Mouse (Mus musculus): ENCODE results near the gene Gm14525.
"Not testable (repeated sequence)": the region's sequence is repeated elsewhere in the genome, so short reads cannot be mapped to it uniquely, and the experiment has no call there.

The Gm14525 gene

GRCm38 (mm10) chrX:26702538-26702937 lies at the start of gene Gm14525:
Gene Gm14525 (minus strand): TSS chrX:26702638.
- not testable (repeated sequence) for DNase-seq (ENCODE audit: low read depth)
